Mouse (Mus musculus) hindbrain, postnatal 0 days (tissue): Measurements from ENCODE around the gene Ss18l1. TPM values are rescaled to one million over a fixed set of nuclear protein-coding genes. Genes with fewer than 3 reads are reported as not detected.

Experiments used
- ATAC-seq: fragments of 200-750 bp; cut with Nextera tagmentation; 2 replicates; pipeline ENCODE4 v1.8.0; 2017; ENCODE audit warnings: mild to moderate bottlenecking, moderate TSS enrichment, moderate library complexity
- DNase-seq: peaks from one replicate; pipeline ENCODE4 v3.0.0-alpha.2; 2015; ENCODE audit warnings: low spot score
- H3K27ac ChIP-seq: fragments of 300-500 bp; sonication (generic); 2 replicates; pipeline ENCODE4 v1.5.1; 2014; ENCODE audit warnings: mild to moderate bottlenecking
- H3K27me3 ChIP-seq: fragments of 300-500 bp; sonication (generic); 2 replicates; pipeline ENCODE4 v1.6.1; 2014; ENCODE audit warnings: low read length, mixed read lengths; ENCODE audit not compliant: insufficient read depth
- H3K36me3 ChIP-seq: fragments of 300-500 bp; sonication (generic); 2 replicates; pipeline ENCODE4 v1.6.1; 2014; ENCODE audit warnings: low read length, mixed read lengths; ENCODE audit not compliant: insufficient read depth
- H3K4me1 ChIP-seq: fragments of 300-500 bp; sonication (generic); 2 replicates; pipeline ENCODE4 v1.6.1; 2014; ENCODE audit warnings: antibody characterized with exemption, low read length, mixed read lengths; ENCODE audit not compliant: insufficient read depth
- H3K4me2 ChIP-seq: fragments of 300-500 bp; sonication (generic); 2 replicates; pipeline ENCODE4 v1.6.1; 2014; ENCODE audit warnings: low read depth, mild to moderate bottlenecking, low read length, moderate library complexity, mixed read lengths
- H3K4me3 ChIP-seq: fragments of 300-500 bp; sonication (generic); 2 replicates; pipeline ENCODE4 v1.5.1; 2014; ENCODE audit warnings: low read length
- H3K9ac ChIP-seq: fragments of 300-500 bp; sonication (generic); replicated peaks from 2 replicates; pipeline ENCODE4 v1.6.1; 2014; ENCODE audit warnings: mild to moderate bottlenecking, low read length, moderate library complexity, mixed read lengths
- H3K9me3 ChIP-seq: fragments of 300-500 bp; sonication (generic); 2 replicates; pipeline ENCODE4 v1.6.1; 2016; ENCODE audit warnings: low read length, mixed read lengths
- CTCF ChIP-seq: IDR thresholded peaks from 2 replicates; pipeline ENCODE4 v1.5.1; 2016; ENCODE audit warnings: antibody characterized with exemption, control low read depth, low read depth
- WGBS: fragments of 180-500 bp; shearing (Covaris S2); extraction: QIAGEN DNeasy Blood & Tissue Kit; methylation state at CpG from one replicate; pipeline ENCODE4 v1.1.7; 2014; 5-methylcytosine and 5-hydroxymethylcytosine counted together
- polyA plus RNA-seq: library from polyadenylated mRNA; unstranded; fragments of >200 nt; fragmentation: Nextera tagmentation; extraction: Ambion mirVana; gene quantifications from 2 replicates; pipeline ENCODE4 v1.2.1, GENCODE M21; 2015
- total RNA-seq: library from RNA; depleted of rRNA; stranded (reverse); fragments of >200 nt; gene quantifications from 2 replicates; pipeline ENCODE4 v1.2.3, GENCODE M21; 2014

The Ss18l1 gene
- total and polyA plus RNA-seq, 2 experiments from 2014 or later: 37.2 to 80.7 TPM

DNA sequence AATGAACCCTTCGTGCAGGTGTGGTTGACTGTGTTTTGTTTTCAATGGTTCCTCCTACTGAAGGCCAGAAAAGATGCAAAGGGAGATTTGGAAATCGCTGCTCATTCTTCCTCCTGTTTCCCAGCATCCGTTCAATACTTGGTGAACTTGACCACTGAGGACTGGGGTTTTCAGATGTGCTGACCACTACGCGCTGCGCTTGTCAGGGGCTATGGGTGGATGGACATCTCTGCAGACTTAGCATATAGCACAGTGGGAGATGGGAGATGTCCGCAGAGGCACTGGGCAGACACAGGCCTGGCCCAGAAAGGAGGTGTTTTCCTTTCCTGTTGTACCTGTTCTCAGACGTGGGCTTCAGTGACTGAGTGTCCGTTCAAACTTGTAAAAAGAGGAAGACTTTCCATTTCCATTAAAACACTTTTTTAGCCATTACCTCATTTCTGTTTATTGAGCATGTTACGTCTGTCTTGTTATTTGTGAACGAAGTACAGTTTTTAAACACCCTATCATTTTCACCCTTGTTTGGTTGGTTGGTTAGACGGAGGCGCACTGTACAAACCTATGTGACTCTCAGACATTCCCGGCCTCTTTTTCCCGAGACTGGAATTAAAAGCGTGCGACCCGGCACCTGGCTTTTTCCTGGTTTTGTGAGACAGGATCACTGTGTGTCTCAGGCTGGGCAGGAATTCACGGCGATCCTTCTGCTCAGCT lies 27.6 kb downstream of the Ss18l1 start:
- no peak for TF ChIP-seq CTCF
- Histone ChIP-seq H3K27ac (peak overlapping the region; percentile 94), H3K4me3 (peak overlapping the region; percentile 65), H3K4me1 (peaks cover 6% of the 10 kb centered on the region; the same call in 1 of the 2 replicates), H3K36me3 (peaks cover 11% of the 10 kb centered on the region), H3K9me3 (no peaks in the 10 kb centered on the region), H3K4me2 (peak overlapping the region; percentile 98), H3K9ac (peak overlapping the region; percentile 73), H3K27me3 (no peaks in the 10 kb centered on the region)
- ATAC-seq (peak; percentile 67; the same call in 1 of the 2 replicates), DNase-seq (no peak)
- WGBS: 37% methylated on average over 20 of the region's 20 CpGs

DNA sequence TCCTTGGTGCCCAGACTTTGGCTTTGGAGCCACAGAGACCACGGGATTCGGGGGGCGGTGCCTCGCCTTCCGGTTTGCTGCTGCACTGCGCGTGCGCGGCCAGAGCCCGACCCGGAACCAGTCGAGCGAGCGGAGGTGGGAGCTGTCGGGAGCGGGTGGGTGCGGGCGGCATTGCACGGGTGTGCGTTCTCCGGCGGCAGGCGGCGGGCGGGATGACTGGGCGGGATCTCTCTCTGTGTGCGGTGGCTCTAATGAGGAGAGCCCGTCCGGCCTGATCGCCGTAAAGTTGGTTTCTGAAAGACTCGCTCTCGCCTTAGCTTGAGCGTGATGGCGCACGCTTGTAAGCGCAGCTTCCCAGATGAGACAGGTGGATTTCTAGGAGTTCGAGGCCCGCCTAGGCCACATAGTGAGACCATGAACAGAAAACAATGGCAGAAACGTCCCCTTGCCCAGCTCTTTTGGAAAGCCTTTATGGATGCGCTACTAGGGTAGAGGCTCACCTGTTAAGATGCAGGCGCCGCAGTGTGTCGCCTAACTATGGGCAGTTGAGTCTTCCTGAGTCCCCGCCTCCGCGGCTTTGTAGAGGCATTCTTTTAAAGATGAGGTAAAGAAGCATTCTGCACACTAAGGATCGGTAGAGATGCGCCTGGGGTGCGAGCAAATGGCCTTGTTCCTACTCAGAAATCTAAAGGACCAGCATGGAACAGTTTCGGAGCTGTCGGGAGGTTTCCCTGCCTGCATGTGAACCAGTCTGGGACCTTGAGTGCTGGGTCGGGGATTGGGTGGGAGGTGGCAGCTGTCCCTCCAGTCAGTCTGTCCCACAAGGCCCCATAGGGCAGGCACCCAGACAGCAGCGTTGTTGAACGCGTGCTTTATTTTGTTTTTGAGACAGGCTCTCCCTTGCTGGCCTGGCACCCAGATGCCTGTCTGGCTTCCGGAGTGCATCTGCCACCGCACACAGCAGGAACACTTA lies 28.5 kb downstream of the Ss18l1 start, which contains the start of gene Mtg2:
Gene Mtg2 (plus strand): TSS at position 108 of the 973 bp plus-strand sequence.
- 2% methylated on average over 51 of the region's 58 CpGs for WGBS
- no peaks in the 10 kb centered on the region for H3K27me3 ChIP-seq
- H3K36me3 ChIP-seq: peaks cover 11% of the 10 kb centered on the region
- DNase-seq (peak; percentile 95), ATAC-seq (peak; percentile 97)
- H3K4me2 ChIP-seq: peak within 1 kb of the TSS; percentile 98
- no peaks in the 10 kb centered on the region for H3K9me3 ChIP-seq
- H3K9ac ChIP-seq: peak within 1 kb of the TSS; percentile 73
- peaks cover 6% of the 10 kb centered on the region; the same call in 1 of the 2 replicates for H3K4me1 ChIP-seq
- H3K27ac ChIP-seq: peak within 1 kb of the TSS; percentile 94
- H3K4me3 ChIP-seq: peak within 1 kb of the TSS; percentile 65
- no peak for TF ChIP-seq CTCF

DNA sequence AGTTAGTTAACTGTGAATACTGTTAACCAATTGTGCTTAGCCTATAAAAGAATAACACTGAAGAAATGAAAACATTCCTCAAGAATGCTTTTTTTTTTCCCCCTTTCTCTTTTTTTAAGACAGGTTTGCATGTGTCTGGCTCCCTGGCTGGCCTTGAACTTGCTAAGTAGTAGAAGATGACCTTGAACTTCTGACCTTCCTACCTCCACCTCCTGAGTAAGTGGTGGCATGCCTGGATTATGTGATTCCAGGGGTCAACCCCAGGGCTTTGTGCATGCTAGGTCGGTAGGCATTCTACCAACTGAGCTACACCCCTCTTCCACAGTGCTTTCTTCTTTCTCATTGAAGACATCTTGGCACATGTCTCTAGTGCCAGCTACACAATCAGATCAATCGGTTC lies 29.4 kb downstream of the Ss18l1 start:
- H3K9me3 ChIP-seq: no peaks in the 10 kb centered on the region
- peaks cover 6% of the 10 kb centered on the region; the same call in 1 of the 2 replicates for H3K4me1 ChIP-seq
- ATAC-seq (no peak), DNase-seq (no peak)
- H3K9ac ChIP-seq: no peak overlapping the region
- no peak overlapping the region for H3K4me2 ChIP-seq
- H3K4me3 ChIP-seq: no peak overlapping the region
- H3K27ac ChIP-seq: no peak overlapping the region
- no peaks in the 10 kb centered on the region for H3K27me3 ChIP-seq
- peaks cover 11% of the 10 kb centered on the region for H3K36me3 ChIP-seq
- 85% methylated on average over 2 of the region's 2 CpGs for WGBS
- TF ChIP-seq CTCF: no peak

DNA sequence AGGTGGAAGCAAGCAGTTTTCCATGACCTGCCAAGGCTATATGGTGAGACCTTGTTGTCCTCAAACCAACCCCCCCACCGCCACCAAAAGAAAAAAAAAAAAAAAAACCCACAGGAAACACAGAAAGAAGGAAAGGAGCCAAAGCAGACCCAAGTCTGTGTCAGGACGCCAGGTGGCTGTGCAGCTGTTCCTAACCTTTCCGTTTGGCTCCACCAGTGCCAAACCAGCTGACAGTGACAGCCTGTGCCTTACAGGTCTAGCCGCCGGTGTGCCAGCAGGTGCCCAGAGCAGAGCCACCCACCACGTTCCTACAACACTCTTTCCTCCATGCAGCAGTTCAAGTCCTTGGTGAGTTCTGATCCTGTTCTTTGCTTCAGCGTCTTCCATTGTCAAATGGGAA lies 30.6 kb downstream of the Ss18l1 start:
- DNase-seq (no peak), ATAC-seq (no peak)
- Histone ChIP-seq H3K9me3 (no peaks in the 10 kb centered on the region), H3K27me3 (no peaks in the 10 kb centered on the region), H3K9ac (no peak overlapping the region), H3K36me3 (peaks cover 11% of the 10 kb centered on the region; the same call in 1 of the 2 replicates), H3K4me1 (peaks cover 6% of the 10 kb centered on the region; the same call in 1 of the 2 replicates), H3K27ac (no peak overlapping the region), H3K4me2 (no peak overlapping the region), H3K4me3 (no peak overlapping the region)
- 84% methylated on average over 7 of the region's 7 CpGs for WGBS
- no peak for TF ChIP-seq CTCF

DNA sequence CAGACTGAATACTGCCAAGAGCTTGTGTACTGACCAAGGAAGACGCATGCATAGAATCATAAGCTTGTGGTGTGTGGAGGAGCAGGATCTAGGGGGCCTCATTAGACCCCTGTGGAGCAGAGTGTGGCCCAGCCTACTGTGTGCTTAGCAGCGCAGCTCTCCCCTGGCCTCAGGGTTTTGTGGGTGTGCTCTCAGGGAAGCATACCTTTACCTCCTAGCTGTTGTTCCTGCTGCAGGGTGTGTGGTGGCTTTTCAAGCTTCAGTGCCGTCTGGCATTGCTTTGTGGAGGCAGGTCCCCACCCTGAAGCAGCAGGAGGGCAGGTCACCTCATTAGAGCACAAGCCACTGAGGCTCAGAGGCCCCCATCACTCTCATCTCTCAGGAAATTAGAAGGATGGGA lies 35.3 kb downstream of the Ss18l1 start:
- H3K27ac ChIP-seq: no peak overlapping the region
- TF ChIP-seq CTCF: no peak
- H3K4me2 ChIP-seq: no peak overlapping the region
- no peak overlapping the region for H3K4me3 ChIP-seq
- no peak overlapping the region for H3K9ac ChIP-seq
- no peaks in the 10 kb centered on the region for H3K9me3 ChIP-seq
- H3K36me3 ChIP-seq: peaks cover 13% of the 10 kb centered on the region; the same call in 1 of the 2 replicates
- WGBS: 66% methylated on average over 3 of the region's 3 CpGs
- ATAC-seq (no peak), DNase-seq (no peak)
- no peaks in the 10 kb centered on the region for H3K4me1 ChIP-seq
- no peaks in the 10 kb centered on the region for H3K27me3 ChIP-seq

DNA sequence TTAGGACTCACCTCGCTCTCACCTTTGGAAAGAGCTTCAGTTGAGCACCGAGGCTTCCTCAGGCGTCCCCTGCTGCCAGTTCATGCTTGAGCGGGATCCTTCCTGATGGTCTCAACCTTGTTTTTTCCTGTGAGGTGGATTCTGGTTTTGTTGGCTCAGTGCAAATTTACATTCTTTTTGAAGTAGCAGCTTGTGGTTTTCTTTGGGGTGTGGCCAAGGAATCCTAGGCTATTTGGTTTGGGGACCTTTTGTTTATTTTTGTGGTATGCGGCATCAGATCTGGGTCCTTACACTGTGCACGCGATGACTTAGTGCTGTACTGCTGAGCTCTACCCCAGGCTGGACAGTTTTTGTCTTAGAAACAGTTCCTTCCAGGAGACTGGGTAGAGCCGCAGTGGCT lies 38.4 kb downstream of the Ss18l1 start:
- Histone ChIP-seq H3K4me1 (no peaks in the 10 kb centered on the region), H3K4me2 (no peak overlapping the region), H3K9me3 (no peaks in the 10 kb centered on the region), H3K27ac (no peak overlapping the region), H3K4me3 (no peak overlapping the region), H3K9ac (no peak overlapping the region), H3K27me3 (no peaks in the 10 kb centered on the region), H3K36me3 (peaks cover 25% of the 10 kb centered on the region; the same call in 1 of the 2 replicates)
- ATAC-seq (no peak), DNase-seq (no peak)
- TF ChIP-seq CTCF: no peak
- 88% methylated on average over 8 of the region's 8 CpGs for WGBS
